Mouse (Mus musculus) neural tube, embryonic 15.5 days (tissue): ENCODE measurements around the gene Eno4. TPM values are rescaled to one million over a fixed set of nuclear protein-coding genes. Genes with fewer than 3 reads are reported as not detected.

ENCODE experiments used
- ATAC-seq: fragments of 200-750 bp; cut with Nextera tagmentation; 2 replicates; pipeline ENCODE4 v1.8.0; 2017; ENCODE audit warnings: mild to moderate bottlenecking, moderate TSS enrichment, moderate library complexity; ENCODE audit not compliant: low FRiP score
- H3K27ac ChIP-seq: fragments of 300-500 bp; sonication (generic); replicated peaks from 2 replicates; pipeline ENCODE4 v1.5.1; 2015; ENCODE audit warnings: mild to moderate bottlenecking, inconsistent platforms
- H3K27me3 ChIP-seq: fragments of 300-500 bp; sonication (generic); replicated peaks from 2 replicates; pipeline ENCODE4 v1.6.1; 2015; ENCODE audit warnings: inconsistent platforms
- H3K36me3 ChIP-seq: fragments of 300-500 bp; sonication (generic); 2 replicates; pipeline ENCODE4 v1.6.1; 2015; ENCODE audit warnings: inconsistent platforms
- H3K4me1 ChIP-seq: fragments of 300-500 bp; sonication (generic); 2 replicates; pipeline ENCODE4 v1.6.1; 2015; ENCODE audit warnings: inconsistent platforms
- H3K4me2 ChIP-seq: fragments of 300-500 bp; sonication (generic); 2 replicates; pipeline ENCODE4 v1.6.1; 2015; ENCODE audit warnings: inconsistent platforms, mild to moderate bottlenecking, moderate library complexity
- H3K4me3 ChIP-seq: fragments of 300-500 bp; sonication (generic); replicated peaks from 2 replicates; pipeline ENCODE4 v1.5.1; 2015; ENCODE audit warnings: mild to moderate bottlenecking, inconsistent platforms
- H3K9ac ChIP-seq: fragments of 300-500 bp; sonication (generic); replicated peaks from 2 replicates; pipeline ENCODE4 v1.6.1; 2015; ENCODE audit warnings: mild to moderate bottlenecking, inconsistent platforms
- H3K9me3 ChIP-seq: fragments of 300-500 bp; sonication (generic); replicated peaks from 2 replicates; pipeline ENCODE4 v1.6.1; 2016; ENCODE audit warnings: inconsistent platforms
- WGBS: fragments of 180-500 bp; shearing (Covaris S2); methylation state at CpG from one replicate; pipeline ENCODE4 v1.1.7; 2015; ENCODE audit warnings: mixed read lengths; 5-methylcytosine and 5-hydroxymethylcytosine counted together
- microRNA-seq: library from miRNA; unstranded; fragments of <30 nt; microRNA quantifications from one replicate; pipeline ENCODE4, GENCODE M21; 2017
- polyA plus RNA-seq: library from polyadenylated mRNA; unstranded; fragments of >200 nt; fragmentation: Nextera tagmentation; extraction: Ambion mirVana; gene quantifications from 2 replicates; pipeline ENCODE4 v1.2.1, GENCODE M21; 2015

Eno4 gene
- polyA plus RNA-seq, 1 experiment from 2014 or later, result 1.3 TPM

DNA sequence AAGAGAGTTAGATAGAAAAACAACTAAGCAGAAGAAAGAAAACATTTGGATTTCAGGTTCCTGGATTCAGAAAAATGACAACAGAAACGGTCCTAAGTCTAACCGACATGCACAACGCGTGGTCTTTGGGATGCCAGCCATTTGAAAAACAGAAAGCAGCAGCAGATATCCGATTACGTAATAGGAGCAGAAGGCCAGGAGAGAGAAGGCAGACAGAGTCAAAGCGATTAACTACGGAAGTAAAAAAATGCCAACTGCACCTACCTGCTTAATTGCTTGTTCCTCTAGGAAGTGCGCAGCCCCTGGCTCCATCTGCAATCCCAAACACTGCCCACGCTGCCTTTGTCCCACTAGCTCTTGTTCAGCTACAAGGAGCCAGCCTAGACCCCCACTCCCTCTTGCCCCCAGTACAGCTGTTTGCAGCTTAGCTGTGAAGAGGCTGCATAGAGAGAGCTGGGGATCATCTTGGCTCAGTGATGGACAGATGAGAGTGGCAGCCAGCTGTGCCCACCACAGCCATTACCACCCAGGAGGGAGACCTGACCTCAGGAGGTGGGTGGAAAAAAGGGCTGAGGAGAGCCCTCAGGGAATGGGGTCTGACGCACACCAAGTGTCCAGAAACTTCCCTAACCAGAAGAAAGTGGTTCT is 32.1 kb downstream of the Eno4 start:
- Histone ChIP-seq H3K9me3 (no peaks in the 10 kb centered on the region), H3K4me1 (peaks cover 20% of the 10 kb centered on the region), H3K27me3 (peaks cover 80% of the 10 kb centered on the region), H3K27ac (no peak overlapping the region), H3K4me2 (no peak overlapping the region), H3K4me3 (no peak overlapping the region), H3K36me3 (peaks cover 9% of the 10 kb centered on the region; the same call in 1 of the 2 replicates), H3K9ac (no peak overlapping the region)
- no peak for ATAC-seq
- 87% methylated on average over 11 of the region's 11 CpGs for WGBS

DNA sequence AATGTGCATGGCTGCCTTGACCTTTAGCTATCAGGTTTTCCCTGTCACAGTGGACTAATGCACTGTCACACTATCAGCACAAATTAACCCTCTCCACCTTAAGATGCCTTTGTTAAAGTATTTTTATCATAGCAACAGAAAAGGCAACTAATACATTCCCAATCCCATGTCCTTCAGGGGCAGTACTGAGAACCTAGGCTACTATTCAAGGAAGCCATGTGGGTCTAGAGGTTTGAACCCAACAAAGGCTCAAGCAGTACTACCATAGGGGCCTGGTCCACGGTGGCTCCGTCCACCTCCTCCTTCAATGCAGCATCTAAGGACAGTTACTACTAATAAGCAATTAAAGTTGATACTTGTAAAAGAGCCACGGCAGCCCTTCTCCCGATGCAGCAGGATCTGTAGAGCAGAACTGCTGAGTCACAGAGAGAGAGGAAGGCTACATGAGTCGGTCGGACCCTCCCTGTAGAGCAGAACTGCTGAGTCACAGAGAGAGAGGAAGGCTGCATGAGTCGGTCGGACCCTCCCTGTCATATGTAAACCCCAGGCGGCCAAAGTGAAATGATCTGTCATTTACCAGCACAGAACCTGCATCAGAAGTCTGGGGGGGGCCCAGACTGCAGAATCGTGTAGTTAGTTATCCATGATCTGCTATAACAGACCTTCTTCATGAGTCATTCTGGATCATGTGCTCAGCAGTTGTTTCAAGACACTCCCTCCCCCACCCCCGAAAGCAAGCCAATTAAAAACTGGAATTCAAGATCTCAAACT is 35.4 kb downstream of the Eno4 start:
- Histone ChIP-seq H3K36me3 (peaks cover 9% of the 10 kb centered on the region; the same call in 1 of the 2 replicates), H3K4me3 (no peak overlapping the region), H3K27ac (0 out of 2 replicates have a peak overlapping the region, but pooled peaks have one; percentile 28), H3K4me1 (peaks cover 25% of the 10 kb centered on the region), H3K4me2 (peak overlapping the region; percentile 34; the same call in 1 of the 2 replicates), H3K27me3 (peaks cover 56% of the 10 kb centered on the region), H3K9ac (no peak overlapping the region), H3K9me3 (no peaks in the 10 kb centered on the region)
- no peak; the same call in 1 of the 2 replicates for ATAC-seq
- 60% methylated on average over 11 of the region's 11 CpGs for WGBS

DNA sequence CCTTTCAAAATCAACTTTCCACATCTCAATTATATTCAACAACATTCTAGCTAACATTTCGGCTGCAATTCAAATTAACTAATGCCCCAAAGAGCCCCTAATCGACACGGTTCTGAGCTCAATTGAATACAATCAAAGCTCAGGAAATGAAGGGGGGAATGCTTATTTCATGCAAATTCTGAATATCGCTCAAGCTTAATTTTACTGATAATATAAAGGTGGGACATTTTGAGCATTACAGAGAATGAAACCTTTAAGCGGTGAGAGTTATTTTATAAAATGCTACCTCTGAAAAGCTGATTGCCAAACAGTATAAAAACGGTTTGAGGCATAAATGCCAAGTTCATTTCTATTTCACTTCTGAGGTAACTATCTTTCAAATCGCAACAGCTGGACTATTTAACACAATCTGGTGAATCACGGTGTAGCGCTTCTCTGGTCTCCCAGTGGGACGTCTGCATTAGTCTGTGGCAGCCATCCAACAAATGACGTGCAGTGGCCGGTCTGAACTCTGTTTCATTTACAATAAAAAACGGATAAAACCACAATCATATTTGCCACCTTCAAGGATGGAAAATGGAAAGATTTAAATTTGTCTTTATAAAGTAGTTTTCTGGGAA is 36.3 kb downstream of the Eno4 start:
- WGBS, result 22% methylated on average over 13 of the region's 13 CpGs
- Histone ChIP-seq H3K36me3 (peaks cover 6% of the 10 kb centered on the region; the same call in 1 of the 2 replicates), H3K4me1 (peaks cover 25% of the 10 kb centered on the region), H3K9ac (no peak overlapping the region), H3K27ac (0 out of 2 replicates have a peak overlapping the region, but pooled peaks have one; percentile 41), H3K4me2 (peak overlapping the region; percentile 34), H3K4me3 (no peak overlapping the region), H3K9me3 (no peaks in the 10 kb centered on the region), H3K27me3 (peaks cover 49% of the 10 kb centered on the region)
- no peak for ATAC-seq

DNA sequence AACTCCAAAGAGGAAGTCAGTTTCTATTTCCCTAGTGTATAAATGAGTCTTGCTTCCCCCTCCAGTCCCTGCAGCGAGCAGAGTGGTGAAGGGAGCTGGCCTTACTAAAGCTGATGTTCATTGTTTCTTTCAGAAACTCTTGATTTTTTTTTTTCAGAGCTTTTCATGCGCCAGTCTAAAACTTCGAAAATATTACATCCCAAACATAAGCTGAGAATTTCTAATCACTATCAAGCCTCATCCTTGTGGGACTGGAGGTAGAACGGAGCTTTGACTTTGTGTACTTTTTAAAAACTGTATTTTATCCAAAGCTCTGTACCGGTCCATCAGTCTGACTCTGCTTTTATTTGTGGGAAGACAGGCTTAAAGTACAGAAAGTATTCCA is 36.8 kb downstream of the Eno4 start:
- peak overlapping the region; percentile 34 for H3K4me2 ChIP-seq
- 0 out of 2 replicates have a peak, but pooled peaks cover under 1% of the 10 kb centered on the region for H3K36me3 ChIP-seq
- no peak overlapping the region for H3K4me3 ChIP-seq
- peaks cover 25% of the 10 kb centered on the region for H3K4me1 ChIP-seq
- no peaks in the 10 kb centered on the region for H3K9me3 ChIP-seq
- 0 out of 2 replicates have a peak overlapping the region, but pooled peaks have one; percentile 41 for H3K27ac ChIP-seq
- H3K9ac ChIP-seq, result no peak overlapping the region
- no peak for ATAC-seq
- WGBS, result 63% methylated on average over 5 of the region's 5 CpGs
- peaks cover 45% of the 10 kb centered on the region for H3K27me3 ChIP-seq

DNA sequence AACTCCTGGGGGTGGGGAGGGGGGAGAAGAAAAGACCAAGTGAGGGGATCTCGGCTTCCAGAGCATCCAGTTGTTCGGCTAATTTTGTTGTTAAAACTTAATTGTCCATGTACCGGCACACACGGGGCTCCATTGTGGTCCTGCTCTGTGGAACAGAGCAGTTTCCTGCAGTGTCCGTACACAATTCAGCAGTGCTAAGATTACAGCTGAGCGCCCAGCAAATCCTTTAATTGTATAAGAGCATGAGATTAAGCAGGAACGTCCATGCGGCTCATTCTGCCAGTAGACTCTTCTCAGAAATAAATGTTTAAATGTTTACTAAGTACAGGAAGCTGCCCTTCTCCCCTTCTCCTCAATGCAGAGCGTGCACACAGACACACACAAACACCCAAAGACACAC is 38.3 kb downstream of the Eno4 start:
- Histone ChIP-seq H3K9me3 (no peaks in the 10 kb centered on the region), H3K4me2 (no peak overlapping the region; the same call in 1 of the 2 replicates), H3K4me3 (no peak overlapping the region), H3K27ac (no peak overlapping the region), H3K9ac (no peak overlapping the region), H3K4me1 (peaks cover 25% of the 10 kb centered on the region), H3K27me3 (peaks cover 34% of the 10 kb centered on the region), H3K36me3 (no peaks in the 10 kb centered on the region)
- ATAC-seq, result no peak
- WGBS, result 14% methylated on average over 9 of the region's 9 CpGs

DNA sequence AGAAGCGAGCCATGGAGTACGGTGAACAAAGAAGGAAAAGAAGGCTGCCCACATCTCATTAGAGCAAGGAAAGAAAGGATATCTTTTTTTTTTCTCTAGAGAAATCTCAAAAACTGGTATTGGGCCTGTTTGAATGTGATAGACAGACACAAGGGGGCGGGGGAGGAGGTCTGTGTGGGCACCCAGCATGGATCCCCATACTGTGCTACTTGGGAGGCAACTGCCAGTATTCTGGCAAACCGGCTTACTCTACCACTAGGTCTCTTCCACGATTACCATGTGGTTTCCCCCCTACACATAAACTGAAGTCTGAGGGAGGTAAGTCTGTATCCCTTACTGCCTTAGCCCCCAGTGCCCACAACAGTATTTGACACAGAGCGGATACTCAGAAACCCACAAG is 59.6 kb downstream of the Eno4 start:
- ATAC-seq, result no peak
- no peak overlapping the region for H3K4me3 ChIP-seq
- H3K9ac ChIP-seq, result no peak overlapping the region
- WGBS, result 90% methylated on average over 6 of the region's 6 CpGs
- no peak overlapping the region for H3K4me2 ChIP-seq
- H3K27me3 ChIP-seq, result no peaks in the 10 kb centered on the region
- H3K9me3 ChIP-seq, result no peaks in the 10 kb centered on the region
- H3K4me1 ChIP-seq, result peaks cover 4% of the 10 kb centered on the region; the same call in 1 of the 2 replicates
- no peak overlapping the region for H3K27ac ChIP-seq
- peaks cover 23% of the 10 kb centered on the region; the same call in 1 of the 2 replicates for H3K36me3 ChIP-seq

DNA sequence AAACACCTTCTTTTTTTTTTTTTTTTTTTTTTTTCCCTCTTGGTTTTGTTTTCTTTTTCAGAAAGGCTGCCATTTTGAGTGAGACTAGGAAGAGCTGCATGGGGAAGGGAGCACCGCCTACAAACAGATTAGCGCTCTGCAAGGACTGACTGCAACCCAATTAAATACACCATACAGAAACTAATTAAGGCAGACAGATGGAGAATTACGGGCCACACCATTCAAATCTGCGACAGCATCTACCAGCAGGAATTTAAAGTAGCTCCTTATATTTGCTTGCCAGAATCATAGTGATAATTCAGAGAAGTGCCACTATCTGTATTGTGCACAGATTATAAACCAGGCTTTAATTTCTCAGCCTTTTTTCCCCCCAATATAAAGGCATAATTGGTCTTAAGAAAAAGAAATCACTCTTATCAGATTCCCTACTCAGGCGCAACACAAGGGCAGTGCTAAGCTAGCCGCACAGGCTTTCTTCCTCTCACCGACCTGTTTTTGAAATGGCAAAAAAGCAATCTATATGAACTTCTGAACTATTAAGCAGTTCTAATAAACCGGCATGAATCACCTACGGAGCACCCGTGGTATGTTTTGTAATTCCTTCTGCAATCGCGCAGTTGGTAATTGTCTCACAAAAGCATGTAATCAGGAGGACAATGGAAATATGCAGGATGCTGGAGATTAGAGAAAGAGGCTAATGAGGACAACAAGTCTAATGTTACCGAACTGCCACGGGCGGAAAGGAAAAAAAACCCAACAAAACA is 63.5 kb downstream of the Eno4 start:
- Histone ChIP-seq H3K36me3 (peaks cover 11% of the 10 kb centered on the region; the same call in 1 of the 2 replicates), H3K4me1 (peaks cover 4% of the 10 kb centered on the region; the same call in 1 of the 2 replicates), H3K9me3 (no peaks in the 10 kb centered on the region), H3K27ac (peak overlapping the region; percentile 66), H3K4me3 (no peak overlapping the region), H3K4me2 (no peak overlapping the region), H3K27me3 (no peaks in the 10 kb centered on the region), H3K9ac (no peak overlapping the region)
- ATAC-seq, result peak; percentile 73
- 42% methylated on average over 15 of the region's 15 CpGs for WGBS

DNA sequence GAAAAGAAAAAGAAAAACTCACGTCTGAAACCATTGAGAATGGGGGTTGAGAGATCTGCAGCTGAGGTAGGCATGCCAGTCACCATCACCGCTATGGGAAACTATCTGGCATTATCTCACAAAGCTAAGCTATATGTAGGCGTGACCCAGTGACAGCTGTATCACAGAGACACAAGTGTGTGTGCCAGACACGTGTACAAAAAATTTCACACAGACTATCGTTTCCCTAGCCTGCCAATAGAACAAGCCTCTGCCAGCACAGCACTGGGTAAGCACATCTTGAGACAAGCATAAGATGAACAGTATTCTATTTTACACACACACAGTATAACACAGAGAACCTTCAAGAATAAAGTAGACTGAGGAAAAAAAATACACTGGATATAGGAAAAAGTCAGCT is 67.6 kb downstream of the Eno4 start:
- no peak overlapping the region for H3K4me3 ChIP-seq
- peaks cover 4% of the 10 kb centered on the region; the same call in 1 of the 2 replicates for H3K4me1 ChIP-seq
- no peak for ATAC-seq
- 81% methylated on average over 5 of the region's 5 CpGs for WGBS
- peaks cover 10% of the 10 kb centered on the region; the same call in 1 of the 2 replicates for H3K36me3 ChIP-seq
- H3K9me3 ChIP-seq, result no peaks in the 10 kb centered on the region
- H3K9ac ChIP-seq, result no peak overlapping the region
- no peak overlapping the region for H3K27ac ChIP-seq
- H3K4me2 ChIP-seq, result no peak overlapping the region
- H3K27me3 ChIP-seq, result no peaks in the 10 kb centered on the region

Small RNAs within 50 kb of the gene (microRNA-seq; reads per million reads assigned to microRNA genes)
- 1.7 reads per million, percentile 2 among the genes with 10 or more reads in this experiment for gene Mir3086

Other genes starting within 250 kb of the Eno4 start
- 0.28 and 29.0 TPM in 2 replicates for gene Pnliprp1, start 214.5 kb upstream of the Eno4 start, polyA plus RNA-seq
- gene Pnliprp2, start 183.7 kb upstream of the Eno4 start, polyA plus RNA-seq, result 0.22 TPM in 1 of 2 replicates, not detected in the other
- gene 1700019N19Rik, start 149.0 kb upstream of the Eno4 start, polyA plus RNA-seq, result not detected in 2 replicates
- gene Hspa12a, start 229 bp downstream of the Eno4 start, polyA plus RNA-seq, result 67.8 and 72.7 TPM in 2 replicates
- gene Shtn1, start 132.7 kb downstream of the Eno4 start, polyA plus RNA-seq, result 44.1 and 50.8 TPM in 2 replicates
- not detected in 2 replicates for gene Vax1, start 226.6 kb downstream of the Eno4 start, polyA plus RNA-seq